Mouse (Mus musculus) frontal cortex, adult (tissue): ENCODE measurements at regions not wholly inside any gene's neighbourhood (a gene's known extent, or its start where the extent isn't known, plus 50 kb on each side); places are given as distances from the start of the nearest gene placed in this dataset.
"Not testable (repeated sequence)": the region's sequence is repeated elsewhere in the genome, so short reads cannot be mapped to it uniquely, and the experiment has no call there.

ENCODE experiments used
- ATAC-seq: cut with Nextera tagmentation; 2 replicates; pipeline ENCODE4 v1.9.2; 2017; ENCODE audit warnings: mild to moderate bottlenecking, moderate library complexity, mixed read lengths; ENCODE audit not compliant: low TSS enrichment

DNA sequence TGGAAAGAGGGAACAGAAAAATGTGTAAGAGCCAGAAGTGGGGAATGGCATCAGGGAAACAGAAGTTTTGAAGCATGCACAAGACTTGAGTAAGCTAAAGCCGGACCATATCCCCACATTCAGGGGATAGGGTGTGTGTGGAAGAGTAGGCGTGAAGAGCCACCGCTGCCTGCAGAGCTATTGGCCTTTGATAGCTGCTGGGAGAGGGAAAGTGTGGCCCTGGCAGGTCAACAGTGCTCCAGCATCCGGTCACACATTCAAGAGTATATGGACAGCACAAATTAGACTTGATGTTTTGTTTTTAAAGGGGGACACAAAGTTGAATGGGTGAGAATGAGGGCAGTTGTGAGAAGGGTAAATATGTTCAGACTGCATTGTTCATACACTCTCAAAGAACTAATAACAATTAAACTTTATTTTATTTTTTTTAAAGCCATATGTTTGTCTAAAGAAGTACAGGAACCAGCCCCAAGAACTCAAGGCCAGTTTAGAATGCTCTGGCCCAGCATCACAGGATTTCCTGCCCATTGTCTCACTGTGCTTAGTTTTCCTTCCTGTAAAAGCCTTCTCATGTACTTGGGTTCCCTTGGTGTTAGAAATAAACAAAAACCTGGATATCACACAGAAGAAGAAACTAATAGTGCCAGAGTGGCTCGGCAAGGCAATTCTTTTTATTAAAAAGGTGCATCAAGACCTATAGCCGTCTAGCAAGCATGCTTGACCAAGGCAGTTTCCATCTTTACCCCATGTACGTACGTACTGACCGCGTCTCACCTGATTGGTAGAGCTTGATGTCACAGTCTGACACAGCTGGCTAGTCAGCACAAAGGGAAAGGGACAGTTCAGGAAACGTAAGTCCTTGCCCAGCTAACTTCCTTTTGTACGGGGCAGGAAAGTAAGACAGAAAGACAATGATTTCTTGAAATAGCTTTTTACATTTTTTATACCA, 144.6 kb upstream of the Rbbp6 start:
- no peak for ATAC-seq

DNA sequence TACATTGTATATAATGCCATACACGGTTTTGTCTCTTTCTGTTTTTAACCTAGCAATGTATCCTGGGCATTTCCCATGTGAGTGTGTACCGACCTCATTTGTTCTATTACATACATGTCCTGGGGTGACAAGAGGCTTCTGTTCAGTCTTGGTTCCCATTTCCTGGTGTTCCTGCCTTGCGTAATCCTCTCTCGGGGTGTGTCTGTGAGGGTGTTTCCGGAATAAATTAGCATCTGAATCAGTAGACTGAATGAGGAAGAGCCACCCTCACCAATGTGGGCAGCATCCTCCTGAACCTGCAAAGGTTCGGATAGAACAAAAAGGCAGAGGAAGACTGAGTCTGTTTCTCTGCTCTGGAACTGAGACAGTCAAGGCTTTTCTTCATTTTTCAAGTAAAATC, 142.1 kb upstream of the Rbbp6 start:
- peak; percentile 89 for ATAC-seq

DNA sequence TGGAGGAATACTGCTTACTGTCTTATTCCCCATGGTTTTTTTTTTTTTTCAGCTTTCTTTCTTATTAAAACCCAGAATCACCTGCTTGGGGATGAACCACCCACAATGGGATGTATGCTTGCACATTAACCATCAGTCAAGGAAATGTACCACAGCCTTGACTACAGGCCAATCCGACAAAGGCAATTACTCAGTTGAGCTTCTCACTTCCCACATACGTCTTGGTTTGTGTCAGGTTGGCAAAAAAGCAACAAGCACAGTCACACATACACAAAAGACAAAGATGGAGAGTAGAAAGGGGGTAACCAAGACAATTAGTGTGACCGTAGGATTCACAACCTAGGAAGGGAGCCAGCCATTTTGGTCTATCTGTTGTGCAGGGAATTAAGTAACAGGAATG, 126.4 kb upstream of the Rbbp6 start:
- peak; percentile 47; the same call in 1 of the 2 replicates for ATAC-seq

DNA sequence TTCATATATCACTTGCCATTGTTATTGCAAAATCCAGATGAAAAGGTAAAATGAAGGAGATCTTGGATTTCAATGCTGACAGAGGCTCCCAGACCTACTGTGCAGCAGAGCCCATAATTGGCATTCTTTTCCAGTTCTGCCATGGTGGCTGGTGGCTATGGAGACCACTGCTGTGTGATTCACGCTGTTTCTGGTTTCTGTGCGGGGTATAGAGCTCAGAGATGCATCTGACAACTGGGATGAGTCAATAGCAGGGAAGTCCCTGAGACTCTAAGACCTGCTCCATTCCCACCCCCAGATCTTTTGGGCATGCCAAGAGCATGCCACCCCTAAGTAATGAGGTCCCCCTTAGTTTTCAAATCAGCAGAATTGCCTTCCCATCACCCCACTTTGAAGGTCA, 120.7 kb upstream of the Rbbp6 start:
- no peak; the same call in 1 of the 2 replicates for ATAC-seq

DNA sequence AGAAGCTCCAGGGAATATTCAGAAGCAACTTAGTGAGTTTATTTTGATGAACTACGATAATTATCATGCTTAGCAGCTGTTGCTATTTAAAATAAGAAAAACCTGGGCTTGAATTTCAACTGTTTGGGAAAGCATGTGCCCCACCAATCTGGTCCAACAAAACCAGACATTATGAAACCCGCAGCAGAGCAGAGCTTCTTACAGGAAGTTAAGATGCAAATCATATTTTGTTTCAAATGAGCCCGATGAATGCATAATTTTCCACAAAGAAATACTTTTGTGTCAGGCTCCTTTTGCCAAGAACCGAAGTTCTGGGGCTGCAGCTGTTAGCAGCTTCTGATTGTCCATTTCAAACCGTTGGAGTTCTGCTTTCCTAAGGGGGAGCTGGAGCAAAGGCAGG, 118.1 kb upstream of the Rbbp6 start:
- ATAC-seq = peak; percentile 88

DNA sequence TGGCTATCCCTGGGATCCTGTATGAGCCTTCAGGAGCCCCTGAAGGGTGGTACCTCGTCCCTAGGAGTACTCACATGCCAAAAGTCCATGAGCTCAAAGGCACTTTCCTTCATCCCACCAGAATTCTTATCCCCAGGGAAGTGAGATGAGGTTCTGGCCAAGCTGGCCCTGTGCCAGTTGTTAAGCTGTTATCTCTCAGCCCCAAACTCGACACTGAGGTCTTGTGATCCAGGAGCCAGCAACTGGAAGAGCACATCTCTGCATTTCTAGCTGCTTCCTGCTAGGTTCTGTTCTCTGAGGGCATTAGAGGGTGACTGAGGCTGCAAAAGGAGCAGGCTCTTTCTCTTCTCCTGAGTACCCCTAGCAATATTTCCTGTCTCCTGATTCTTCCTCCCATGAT, 92.1 kb upstream of the Rbbp6 start:
- ATAC-seq = no peak

DNA sequence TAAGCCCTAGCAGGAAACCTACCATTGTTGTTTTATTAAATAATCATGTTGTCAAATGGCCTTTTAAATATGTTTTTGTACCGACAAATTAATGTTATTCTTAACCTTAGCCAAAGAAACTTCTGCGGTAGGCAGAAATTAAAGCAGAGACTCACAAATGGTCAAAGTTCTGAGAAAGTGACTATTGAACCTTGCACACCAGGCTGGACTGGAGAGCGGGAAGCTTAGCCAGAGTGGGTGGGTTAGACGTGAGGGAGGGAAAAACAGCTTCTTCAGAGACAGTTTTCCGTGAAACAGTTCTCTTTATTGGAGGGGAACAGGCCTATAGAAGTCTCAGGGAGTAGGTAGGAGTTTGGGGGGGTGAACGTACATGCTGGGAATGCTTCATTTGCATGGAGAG, 89.2 kb upstream of the Rbbp6 start:
- ATAC-seq = no peak

DNA sequence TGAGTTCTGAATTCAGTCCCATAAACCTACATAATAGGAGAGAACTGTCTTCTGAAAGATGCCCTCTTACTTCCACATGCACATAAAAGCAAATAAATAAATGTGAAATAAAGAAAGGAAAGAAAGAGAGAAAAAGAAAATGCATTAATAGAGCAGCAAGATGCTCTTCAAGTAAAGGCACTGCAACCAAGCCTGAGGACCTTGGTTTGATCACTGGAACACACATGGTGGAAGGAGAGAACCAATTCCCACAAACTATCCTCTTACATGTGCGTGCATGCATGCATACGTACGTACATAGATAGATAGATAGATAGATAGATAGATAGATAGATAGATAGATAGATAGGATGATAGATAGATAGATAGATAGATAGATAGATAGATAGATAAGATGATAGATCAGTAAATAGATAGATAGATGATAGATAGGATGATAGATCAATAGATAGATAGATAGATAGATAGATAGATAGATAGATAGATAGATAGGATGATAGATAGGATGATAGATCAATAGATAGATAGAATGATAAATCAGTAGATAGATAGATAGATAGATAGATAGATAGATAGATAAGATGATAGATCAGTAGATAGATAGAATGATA, 83.5 kb upstream of the Rbbp6 start:
- ATAC-seq = not testable (repeated sequence)

DNA sequence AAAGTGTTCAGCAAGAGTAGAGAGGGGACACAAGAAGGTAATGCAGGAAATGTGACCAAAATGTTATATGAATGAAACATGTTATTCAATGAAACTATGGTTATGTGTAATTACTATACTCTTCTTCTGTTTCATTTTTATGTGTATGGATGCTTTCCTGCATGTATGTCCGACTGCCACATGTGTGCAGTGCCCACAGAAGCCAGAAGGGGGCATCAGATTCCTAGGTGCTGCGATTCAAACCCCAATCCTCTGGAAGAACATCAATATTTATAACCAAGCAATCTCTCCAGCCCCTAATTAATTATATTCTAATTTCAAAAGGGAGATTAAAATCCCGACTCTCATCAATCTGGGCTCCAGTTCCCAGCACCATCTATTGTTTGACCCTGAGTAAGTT, 78.7 kb upstream of the Rbbp6 start:
- no peak for ATAC-seq

DNA sequence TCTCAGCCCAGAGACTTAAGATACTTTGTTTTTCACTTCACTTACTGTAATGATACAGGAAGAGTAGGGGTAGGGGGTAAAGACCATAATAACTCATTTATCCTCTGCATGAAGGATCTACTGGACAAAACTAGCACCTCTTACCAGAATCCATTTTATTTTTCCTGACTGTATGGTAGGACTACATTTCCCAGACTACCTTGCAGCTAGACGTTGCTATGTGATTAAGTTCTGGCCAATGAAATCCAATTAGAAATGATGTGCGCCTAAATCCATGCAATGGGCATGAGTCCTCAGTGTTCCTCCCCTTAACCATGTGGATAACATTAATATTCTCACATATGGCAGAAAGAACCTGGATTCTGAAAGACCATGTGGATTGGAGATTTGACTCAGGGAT, 68.3 kb upstream of the Rbbp6 start:
- ATAC-seq = no peak

DNA sequence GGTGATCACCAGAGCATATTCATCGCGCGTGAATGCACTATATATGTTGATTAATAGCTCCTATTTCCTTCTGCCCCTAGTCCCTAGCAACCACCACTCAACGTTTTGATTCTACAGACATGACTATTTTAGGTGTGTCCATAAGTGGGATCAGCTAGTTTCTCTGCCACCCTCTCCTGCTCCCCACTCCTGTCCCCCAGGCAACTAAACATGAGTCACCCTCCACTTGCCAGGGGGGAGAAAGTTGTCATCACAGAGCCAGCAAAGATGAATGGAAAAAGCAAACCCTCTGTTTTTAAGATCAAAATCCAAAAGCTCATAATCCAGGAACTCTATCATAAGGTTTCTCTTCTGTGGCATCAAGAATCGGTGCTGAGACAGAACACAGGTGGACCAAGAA, 59.4 kb upstream of the Rbbp6 start:
- no peak; the same call in 1 of the 2 replicates for ATAC-seq

DNA sequence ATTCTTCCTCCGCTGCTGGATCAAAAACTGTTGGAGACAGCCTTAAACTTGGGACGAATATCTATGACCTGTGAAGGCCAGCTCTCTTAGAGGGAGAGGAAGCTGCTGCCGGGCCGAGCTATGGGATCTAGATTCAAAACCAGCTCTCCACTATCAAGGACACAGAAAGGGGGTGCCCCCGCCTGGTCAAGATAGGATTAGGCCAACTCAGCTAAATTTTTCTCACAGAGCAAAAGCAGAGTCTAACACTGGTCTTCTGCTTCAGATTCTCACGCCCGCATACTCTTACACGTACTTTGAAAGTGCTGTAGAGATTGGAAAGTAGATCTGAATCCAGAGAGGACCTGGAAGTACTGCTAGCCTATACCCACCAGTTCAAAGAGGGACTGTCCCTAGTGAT, 56.2 kb upstream of the Rbbp6 start:
- ATAC-seq = no peak
